Mouse (Mus musculus): ENCODE results near the gene Crygn.

Crygn gene

DNA sequence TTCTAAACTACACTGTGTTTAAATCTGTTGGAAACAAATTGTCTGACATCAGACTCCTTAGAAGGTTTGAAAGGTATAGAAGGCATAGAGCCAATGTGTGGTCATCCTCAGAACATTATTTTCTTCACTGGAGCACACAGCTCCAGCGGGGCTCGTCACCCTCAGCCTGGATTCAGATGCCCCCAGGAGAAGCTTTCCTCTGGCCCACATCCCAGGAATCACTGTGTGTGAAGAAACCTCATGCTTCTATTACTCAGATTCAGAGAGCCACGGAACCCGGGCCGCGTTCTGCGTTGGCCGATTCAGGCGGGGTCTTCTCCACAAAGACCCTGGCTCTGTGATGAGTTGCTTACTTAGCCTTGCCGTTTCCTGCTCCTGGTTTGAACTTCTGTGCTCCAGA lies 13.9 kb downstream of the Crygn start:
- no peak for DNase-seq

GRCm38 (mm10) chr5:24741172-24741885 lies 16.5 kb downstream of the Crygn start:
- DNase-seq, result no peak

- DNase-seq, result peak; percentile 79
Observed at GRCm38 (mm10) chr5:24739141-24739753, 18.6 kb downstream of the Crygn start.

- DNase-seq, result no peak
Observed at GRCm38 (mm10) chr5:24738517-24738916, 19.3 kb downstream of the Crygn start.

DNA sequence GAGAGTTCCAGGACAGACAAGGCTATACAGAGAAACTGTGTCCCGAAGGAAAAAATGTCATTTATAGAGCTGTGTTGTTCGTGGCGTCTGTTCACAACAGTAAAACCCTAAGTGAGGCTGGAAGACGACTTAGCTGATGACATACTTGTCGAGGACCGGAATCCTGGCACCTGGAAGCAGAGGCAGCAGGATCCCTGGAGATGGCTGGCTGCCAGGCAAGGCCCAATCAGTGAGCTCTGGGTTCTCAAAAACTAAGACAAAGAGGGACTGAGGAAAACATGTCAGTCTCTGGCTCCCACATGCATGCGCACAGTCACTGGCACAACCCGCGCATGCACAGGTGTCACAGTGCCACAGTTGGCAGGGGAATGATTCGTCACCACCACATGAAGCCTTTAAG lies 20.2 kb downstream of the Crygn start:
- no peak for DNase-seq

DNA sequence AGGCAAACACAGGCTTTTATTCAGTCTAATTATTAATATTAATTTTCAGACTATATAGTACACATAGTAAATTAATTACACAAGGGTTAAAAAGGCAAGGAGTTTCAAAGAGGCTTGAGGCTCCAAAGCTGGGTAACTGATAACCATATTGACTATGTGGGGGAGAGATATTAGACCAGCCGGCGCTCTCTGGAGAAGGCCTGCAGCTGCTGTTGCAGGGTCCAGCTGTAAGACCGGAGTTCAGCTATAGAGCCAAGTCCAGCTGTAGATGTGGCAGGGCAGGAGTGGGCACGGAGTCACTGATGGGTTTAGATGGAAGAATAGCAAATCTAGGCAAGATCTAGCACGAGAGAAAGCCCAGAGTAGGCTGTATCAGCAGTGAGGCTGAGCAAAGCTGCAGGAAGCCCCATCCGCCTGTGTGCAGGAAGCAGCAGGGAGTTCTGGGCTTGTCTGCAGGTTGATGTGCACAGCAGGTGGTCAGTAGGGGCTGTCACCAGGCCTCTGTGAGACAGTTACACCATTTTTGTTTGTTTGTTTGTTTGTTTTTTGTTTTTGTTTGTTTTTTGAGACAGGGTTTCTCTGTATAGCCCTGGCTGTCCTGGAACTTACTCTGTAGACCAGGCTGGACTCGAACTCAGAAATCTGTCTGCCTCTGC lies 23.9 kb downstream of the Crygn start:
- no peak for DNase-seq

- peak; percentile 73 for DNase-seq
Observed at GRCm38 (mm10) chr5:24733134-24733533, 24.7 kb downstream of the Crygn start.

DNA sequence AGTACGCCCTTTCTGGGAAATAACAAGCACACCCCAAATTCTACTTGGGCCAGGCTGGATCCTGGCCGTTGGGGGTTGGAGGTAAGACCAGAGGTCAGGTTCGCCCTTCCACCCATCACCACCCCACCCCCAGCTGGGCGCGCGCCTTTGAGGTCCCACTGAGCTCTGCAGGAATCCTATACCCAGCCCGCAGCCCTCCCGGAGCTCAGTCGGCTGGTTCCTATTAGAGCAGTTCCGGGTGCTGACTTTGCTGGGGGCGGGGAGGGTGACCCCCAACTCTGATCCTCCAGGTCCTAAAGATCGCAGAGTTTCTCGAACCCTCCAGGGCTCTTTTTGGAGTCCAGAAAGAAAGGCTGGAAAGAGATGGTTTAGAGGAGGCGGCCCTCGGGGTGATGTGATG lies 26.8 kb downstream of the Crygn start:
- DNase-seq, result no peak

DNA sequence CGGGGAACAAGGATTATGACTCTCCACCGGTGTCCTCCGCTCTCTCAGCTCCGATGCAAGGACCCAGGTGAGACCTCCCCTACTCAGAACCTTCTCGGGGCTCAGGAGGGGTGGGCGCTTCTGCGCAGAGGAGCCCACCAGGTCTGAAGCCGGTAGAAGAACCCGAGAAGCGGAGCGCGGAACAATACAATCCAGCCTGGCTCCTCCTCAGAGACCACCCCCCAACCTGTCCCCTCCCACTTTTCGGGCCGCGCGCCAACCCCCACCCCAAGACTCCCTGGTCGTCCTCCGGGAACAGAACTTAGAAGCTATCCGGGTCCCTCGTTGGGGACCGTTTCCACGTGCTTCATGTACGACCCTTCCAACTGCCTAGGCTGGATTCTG lies 27.3 kb downstream of the Crygn start, which contains the start of gene Wdr86:
Gene Wdr86, minus strand, starts transcription at position 240 of the 384 bp plus-strand sequence.
- DNase-seq, result no peak

- DNase-seq, result no peak
Observed at GRCm38 (mm10) chr5:24729797-24730487, 27.9 kb downstream of the Crygn start.

GRCm38 (mm10) chr5:24726901-24727836 lies 30.6 kb downstream of the Crygn start:
- peak; percentile 55 for DNase-seq

DNA sequence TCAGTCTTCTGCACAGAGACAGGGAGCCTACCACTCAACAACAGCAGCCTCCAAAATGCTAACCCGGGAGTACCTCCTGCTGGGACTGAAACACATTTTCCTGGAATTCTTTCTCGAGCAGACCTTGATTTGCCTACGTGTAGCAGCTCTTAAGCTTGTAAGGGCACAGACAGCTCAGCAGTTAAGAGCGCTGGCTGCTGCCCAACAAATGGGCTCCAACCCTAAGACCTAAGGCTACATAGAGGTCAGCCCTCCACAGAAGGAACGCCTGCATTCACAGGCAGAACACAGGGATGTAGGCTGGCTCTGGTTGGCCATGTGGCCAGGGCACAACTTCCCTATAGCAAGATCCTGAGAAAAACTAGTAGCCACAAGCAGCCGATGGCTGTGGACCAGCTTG lies 31.9 kb downstream of the Crygn start:
- no peak for DNase-seq

DNA sequence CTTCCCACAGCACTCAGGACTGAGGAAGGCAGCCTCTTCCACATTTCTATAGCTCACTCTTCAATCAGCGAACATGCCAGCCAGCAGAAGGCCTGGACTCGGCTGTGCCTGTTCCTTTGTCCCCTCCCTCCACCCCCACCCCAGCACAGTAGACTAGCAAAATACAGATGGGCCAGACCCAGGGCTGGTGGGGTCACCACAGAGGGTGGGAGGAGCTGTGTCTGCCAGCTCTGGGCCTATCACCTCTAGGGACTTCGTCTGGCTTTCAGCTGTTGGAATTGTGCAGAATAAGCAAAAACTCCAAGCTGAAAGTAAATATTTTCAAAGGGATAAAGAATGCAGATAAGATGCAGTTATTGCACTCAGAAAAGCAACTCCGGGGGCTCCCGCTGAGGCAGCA lies 33.0 kb downstream of the Crygn start:
- DNase-seq, result no peak

- no peak for DNase-seq
Observed at GRCm38 (mm10) chr5:24724270-24724634, 33.6 kb downstream of the Crygn start.

- DNase-seq, result peak; percentile 16
Observed at GRCm38 (mm10) chr5:24723527-24724269, 34.1 kb downstream of the Crygn start.

- no peak for DNase-seq
Observed at GRCm38 (mm10) chr5:24719852-24720251, 38.0 kb downstream of the Crygn start.

GRCm38 (mm10) chr5:24718076-24718475 lies 39.7 kb downstream of the Crygn start:
- DNase-seq, result no peak

GRCm38 (mm10) chr5:24713987-24714386 lies 43.8 kb downstream of the Crygn start:
- no peak for DNase-seq

- DNase-seq, result peak; percentile 25
Observed at GRCm38 (mm10) chr5:24713199-24713598, 44.6 kb downstream of the Crygn start.

- DNase-seq, result no peak
Observed at GRCm38 (mm10) chr5:24711615-24712014, 46.2 kb downstream of the Crygn start.

DNA sequence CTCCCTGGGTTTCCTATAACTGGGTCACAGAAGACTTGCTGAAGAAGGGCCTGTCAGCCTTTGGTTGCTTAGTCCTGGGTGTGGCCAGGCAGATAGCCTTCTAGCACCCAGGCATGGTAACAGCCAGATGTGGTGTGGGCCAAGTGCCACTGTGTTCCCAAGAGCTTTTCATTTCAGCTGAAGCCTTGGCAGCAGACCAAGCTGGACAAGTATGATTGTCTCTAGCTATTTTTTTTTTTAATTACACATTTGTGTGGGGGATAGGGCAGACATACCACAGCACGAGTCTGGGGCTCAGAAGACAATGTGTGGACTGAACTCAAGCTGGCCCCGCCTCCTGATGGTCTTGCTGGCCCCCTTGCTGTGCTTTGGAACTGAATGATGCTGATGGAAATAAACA lies 47.8 kb downstream of the Crygn start:
- peak; percentile 48 for DNase-seq

DNA sequence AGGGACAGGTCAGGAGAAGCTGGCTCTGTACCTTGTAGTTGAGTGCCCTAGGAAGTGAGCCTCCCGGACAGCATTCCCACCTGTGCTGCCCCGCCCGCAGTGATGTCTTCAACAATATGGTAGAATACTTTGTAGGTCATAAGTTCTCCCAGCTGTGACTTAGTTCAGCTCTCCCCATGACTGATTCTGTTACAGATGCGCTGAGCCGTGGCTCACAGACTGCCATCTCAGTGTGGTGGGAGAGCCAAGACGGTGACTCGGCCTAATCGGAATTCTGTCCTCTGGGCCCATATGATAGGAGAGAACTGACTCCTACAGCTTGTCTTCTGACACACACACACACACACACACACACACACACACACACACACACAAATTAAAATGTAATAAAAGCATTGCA lies 53.2 kb downstream of the Crygn start:
- DNase-seq, result no peak

Data from lung, postnatal 36 days (tissue).